Mouse (Mus musculus): ENCODE measurements around the gene Nacad. TPM values are rescaled to one million over a fixed set of nuclear protein-coding genes. Genes with fewer than 3 reads are reported as not detected.

The Nacad gene
- polyA plus RNA-seq, 1 experiment = 134 TPM

DNA sequence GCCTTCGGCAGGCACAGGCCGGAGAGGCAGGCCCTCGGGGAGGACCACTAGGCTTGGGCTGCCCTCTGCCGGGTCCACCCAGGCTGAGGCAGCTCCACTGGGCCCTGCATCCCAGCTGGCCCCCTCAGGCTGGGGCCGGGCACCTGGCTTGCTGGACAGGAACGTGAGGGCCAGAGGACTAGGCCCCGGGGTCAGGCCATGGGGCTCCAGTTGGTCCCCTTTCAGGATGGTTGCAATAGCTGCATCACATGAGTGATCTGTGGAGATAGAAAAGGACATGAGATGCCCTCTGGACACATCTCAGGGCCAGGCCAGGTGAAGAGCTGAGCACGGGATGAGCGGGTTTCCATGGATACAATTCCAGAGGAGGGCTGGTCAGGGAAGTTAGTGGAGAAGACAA is 3.2 kb downstream of the Nacad start:
- no peak for DNase-seq (ENCODE audit: low read depth)
- TF ChIP-seq CTCF (IDR thresholded peaks at IDR 0.05; ENCODE audit: borderline replicate concordance, extremely low read depth, insufficient read depth, insufficient read length) (no peak), POLR2A (IDR thresholded peaks at IDR 0.05; ENCODE audit: borderline replicate concordance, extremely low read depth, insufficient read depth, insufficient read length, poor library complexity, severe bottlenecking) (no peak)

DNA sequence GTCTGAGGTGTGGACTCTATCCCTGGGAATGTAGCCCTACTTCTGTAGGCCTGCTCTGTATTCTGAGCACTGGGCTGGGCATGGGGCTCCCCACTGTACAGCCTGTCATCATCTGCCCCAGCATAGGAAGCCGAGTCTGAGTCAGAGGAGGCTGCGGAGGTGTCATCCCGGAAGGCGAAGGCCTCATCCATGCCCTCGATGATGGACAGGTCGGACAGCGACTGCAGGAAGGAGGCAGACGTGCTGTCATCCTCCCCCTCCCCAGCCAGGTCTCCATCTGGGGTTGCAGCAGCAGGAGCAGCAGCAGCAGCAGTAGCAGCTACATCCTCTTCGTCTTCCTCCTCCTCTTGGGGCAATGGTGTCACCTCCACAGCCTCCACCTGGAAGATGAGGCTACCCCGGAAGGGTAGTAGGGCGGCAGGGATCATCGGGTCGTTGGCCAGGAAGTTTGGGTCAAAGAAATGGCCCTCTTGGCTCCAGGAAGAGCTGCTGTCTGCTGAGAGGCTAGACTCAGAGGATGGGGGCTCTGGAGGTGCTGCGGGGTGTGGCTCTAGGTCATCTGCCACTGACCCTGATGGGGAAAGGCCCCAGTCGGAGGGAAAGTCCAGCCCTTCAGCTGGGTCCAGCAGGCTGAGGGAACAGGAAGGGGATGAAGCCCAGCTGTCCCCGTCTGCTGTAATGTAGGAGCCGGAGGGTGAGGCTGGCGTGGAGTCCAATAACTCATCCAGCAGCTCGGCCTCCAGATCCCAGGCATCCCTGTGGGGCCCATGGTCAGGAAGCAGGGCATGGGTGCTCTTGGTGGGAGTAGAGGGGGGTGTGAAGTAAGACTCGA is 4.0 kb downstream of the Nacad start:
- no peak for DNase-seq (ENCODE audit: low read depth)

DNA sequence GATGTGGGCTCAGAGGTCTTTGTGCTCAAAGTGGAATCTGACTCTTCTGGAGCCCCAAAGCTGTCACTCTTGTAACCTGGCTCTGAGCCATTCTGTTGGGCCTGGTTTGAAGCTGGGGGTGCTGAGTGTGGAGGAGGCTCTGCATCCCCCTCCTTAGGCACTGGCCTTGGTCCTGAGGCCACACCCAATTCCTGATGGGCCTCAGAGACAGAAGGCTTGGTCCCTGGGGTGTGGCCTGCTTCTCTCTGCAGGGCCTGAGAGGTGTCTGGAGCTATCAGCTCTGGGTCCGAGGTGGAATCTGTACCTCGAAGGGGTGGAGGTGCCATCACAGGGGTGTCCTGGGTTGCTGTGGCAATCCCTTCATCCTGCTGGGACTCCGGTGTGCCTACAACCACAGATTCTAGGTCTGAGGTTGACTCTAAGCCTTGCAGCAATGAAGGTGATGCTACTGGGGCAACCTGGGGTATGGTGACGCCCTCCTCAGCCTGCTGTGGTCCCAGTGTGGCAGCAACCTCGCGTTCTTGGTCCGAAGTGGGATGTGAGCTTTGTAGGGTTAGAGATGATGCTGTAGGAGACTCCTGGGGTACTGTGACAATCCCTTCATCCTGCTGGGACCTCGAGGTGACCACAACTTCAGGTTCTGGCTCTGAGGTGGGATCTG is 5.4 kb downstream of the Nacad start:
- TF ChIP-seq CTCF (IDR thresholded peaks at IDR 0.05; ENCODE audit: borderline replicate concordance, extremely low read depth, insufficient read depth, insufficient read length) = no peak
- no peak for TF ChIP-seq POLR2A (IDR thresholded peaks at IDR 0.05; ENCODE audit: borderline replicate concordance, extremely low read depth, insufficient read depth, insufficient read length, poor library complexity, severe bottlenecking)
- DNase-seq (ENCODE audit: low read depth) = no peak

More for the DNA sequence above, 4.0 kb downstream of the Nacad start:
- TF ChIP-seq POLR2A (IDR thresholded peaks at IDR 0.05; ENCODE audit: borderline replicate concordance, extremely low read depth, insufficient read depth, insufficient read length, poor library complexity, severe bottlenecking) (no peak), CTCF (IDR thresholded peaks at IDR 0.05; ENCODE audit: borderline replicate concordance, extremely low read depth, insufficient read depth, insufficient read length) (no peak)

DNA sequence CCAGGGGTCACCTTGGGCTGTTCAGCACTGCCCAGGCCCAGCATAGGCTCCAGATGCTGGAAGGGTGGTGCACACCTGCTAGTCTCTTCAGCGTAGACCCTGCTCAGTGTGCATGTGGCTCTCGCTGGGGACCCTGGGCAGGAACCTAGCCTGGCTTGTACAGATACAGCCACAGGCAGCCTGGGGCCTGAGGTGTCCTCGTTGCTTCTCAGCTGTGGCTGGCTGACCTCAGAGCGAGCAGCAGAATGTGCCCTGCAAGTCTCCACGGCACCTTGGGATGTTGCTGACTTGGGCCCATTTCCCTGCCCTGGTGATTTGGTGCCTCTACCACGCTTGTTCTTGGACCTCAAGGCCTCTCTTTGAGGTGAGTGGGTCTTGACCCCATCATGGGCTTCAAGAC is 6.0 kb downstream of the Nacad start:
- no peak for DNase-seq (ENCODE audit: low read depth)
- TF ChIP-seq POLR2A (IDR thresholded peaks at IDR 0.05; ENCODE audit: borderline replicate concordance, extremely low read depth, insufficient read depth, insufficient read length, poor library complexity, severe bottlenecking) (no peak), CTCF (IDR thresholded peaks at IDR 0.05; ENCODE audit: borderline replicate concordance, extremely low read depth, insufficient read depth, insufficient read length) (no peak)

DNA sequence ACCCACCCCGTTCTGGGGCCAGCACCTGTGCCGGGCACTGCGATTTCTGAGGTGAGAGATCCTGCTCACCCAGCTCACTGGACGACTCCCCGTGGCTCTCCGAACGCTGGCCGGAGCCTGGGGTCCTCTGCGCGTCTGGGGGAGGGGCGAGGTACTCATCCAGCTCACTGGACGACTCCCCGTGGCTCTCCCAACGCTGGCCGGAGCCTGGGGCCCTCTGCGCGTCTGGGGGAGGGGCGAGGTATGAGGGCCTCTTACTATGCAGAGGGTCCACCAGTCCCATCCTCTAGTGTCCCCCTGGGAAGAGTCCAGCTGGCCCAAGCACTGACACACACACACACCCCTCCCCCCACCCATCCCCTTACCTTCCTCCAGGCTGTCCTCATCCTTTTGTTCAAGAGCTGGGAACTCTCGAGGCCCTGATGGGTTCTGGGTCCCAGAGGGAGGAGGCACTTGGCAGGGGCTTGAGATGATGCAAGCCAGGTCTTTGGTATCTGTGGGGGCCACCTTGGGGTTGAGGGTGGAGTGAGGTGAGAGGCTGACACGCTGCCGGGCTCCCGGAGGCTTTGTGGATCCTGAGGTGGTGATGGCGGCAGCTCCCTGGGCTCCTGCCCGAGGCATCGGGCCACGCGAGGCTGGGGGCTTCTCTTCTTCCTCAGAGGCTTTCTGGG is 6.7 kb downstream of the Nacad start:
- TF ChIP-seq CTCF (IDR thresholded peaks at IDR 0.05; ENCODE audit: borderline replicate concordance, extremely low read depth, insufficient read depth, insufficient read length) (no peak), POLR2A (IDR thresholded peaks at IDR 0.05; ENCODE audit: borderline replicate concordance, extremely low read depth, insufficient read depth, insufficient read length, poor library complexity, severe bottlenecking) (no peak)
- peak; percentile 49 for DNase-seq (ENCODE audit: low read depth)

DNA sequence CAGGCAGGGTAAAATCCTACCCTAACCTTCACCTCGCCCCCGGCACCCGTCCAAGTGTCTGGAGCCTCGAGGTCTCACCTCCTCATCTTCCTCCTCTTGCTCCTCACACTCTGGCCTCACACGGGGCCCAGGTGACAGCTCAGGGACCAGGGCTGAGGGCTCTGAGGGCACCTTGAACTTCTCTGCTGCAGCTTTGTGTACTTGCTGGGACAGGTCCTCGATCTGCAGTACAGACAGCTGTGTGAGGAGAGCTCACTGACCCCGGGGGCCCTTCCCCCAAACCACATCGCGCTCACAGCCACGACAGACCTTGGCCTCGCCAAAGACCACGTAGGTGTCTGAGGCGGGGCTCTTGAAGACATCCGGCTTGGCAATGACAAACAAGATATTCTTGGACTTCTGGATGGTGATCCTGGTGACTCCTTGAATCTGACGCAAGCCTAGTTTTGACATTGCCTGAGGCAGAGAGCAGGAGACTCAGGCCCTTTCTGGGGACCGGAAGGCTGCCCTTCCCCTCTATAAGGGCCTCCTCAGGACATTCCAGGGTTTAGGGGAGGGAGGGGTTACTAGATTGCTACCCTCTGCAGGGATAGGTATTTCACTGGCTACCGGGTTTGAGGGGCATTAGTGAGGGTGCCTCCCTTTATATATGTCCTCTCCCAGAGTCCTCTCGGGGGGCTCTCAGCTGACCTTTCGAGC is 7.5 kb downstream of the Nacad start:
- TF ChIP-seq CTCF (IDR thresholded peaks at IDR 0.05; ENCODE audit: borderline replicate concordance, extremely low read depth, insufficient read depth, insufficient read length) (no peak), POLR2A (IDR thresholded peaks at IDR 0.05; ENCODE audit: borderline replicate concordance, extremely low read depth, insufficient read depth, insufficient read length, poor library complexity, severe bottlenecking) (no peak)
- DNase-seq (ENCODE audit: low read depth) = peak; percentile 13

DNA sequence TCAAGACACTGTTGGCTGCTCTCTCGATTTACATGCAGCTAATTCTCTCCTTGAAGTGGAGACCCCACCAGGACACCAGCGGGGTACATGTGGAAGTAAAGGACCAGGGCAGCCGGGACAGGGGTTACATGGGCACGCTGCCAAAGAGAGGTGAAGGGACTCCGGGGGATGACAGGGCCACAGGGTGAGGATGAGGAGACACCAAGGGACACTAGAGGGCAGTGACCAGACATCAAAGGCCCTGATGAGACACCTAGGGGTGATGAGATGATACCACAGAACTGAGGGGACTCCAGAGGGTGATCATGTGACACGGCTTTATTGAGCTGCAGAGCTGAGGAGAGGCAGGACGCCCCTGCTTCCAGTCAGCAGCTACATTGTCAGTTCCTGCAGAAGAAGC is 8.3 kb downstream of the Nacad start:
- peak; percentile 30 for DNase-seq (ENCODE audit: low read depth)

GRCm38 (mm10) chr11:6596616-6597015 is 9.2 kb downstream of the Nacad start:
- TF ChIP-seq POLR2A (IDR thresholded peaks at IDR 0.05; ENCODE audit: borderline replicate concordance, extremely low read depth, insufficient read depth, insufficient read length, poor library complexity, severe bottlenecking) = no peak
- no peak for TF ChIP-seq CTCF (IDR thresholded peaks at IDR 0.05; ENCODE audit: borderline replicate concordance, extremely low read depth, insufficient read depth, insufficient read length)
- no peak for DNase-seq (ENCODE audit: low read depth)

More for the DNA sequence above, 8.3 kb downstream of the Nacad start:
- TF ChIP-seq CTCF (IDR thresholded peaks at IDR 0.05; ENCODE audit: borderline replicate concordance, extremely low read depth, insufficient read depth, insufficient read length) (0 out of 2 replicates have a peak, but pooled peaks have one; percentile 6), POLR2A (IDR thresholded peaks at IDR 0.05; ENCODE audit: borderline replicate concordance, extremely low read depth, insufficient read depth, insufficient read length, poor library complexity, severe bottlenecking) (no peak)

DNA sequence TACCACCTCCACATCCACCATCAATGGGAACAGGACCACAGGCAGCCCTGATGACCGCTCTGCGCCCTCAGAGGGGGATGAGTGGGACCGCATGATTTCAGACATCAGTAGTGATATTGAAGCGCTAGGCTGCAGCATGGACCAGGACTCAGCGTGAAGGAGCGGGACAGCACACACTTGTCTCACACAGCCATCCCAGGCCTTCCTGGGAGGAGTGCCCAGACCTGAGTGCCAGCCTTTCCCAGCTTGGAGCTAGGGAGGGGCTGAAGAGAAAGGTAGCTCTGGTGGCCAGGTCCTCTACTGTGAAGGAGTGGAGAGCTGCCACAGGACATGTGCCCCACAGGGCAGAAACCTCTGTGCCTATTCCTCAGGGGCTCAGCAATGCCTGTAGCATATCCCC is 9.6 kb downstream of the Nacad start:
- TF ChIP-seq POLR2A (IDR thresholded peaks at IDR 0.05; ENCODE audit: borderline replicate concordance, extremely low read depth, insufficient read depth, insufficient read length, poor library complexity, severe bottlenecking) = no peak
- DNase-seq (ENCODE audit: low read depth) = no peak

- no peak for TF ChIP-seq CTCF (IDR thresholded peaks at IDR 0.05; ENCODE audit: borderline replicate concordance, extremely low read depth, insufficient read depth, insufficient read length)
- DNase-seq (ENCODE audit: low read depth) = no peak
These were observed 10.5 kb downstream of the Nacad start for GRCm38 (mm10) chr11:6595339-6595738.

GRCm38 (mm10) chr11:6594845-6595244 is 11.0 kb downstream of the Nacad start:
- DNase-seq (ENCODE audit: low read depth) = no peak
- TF ChIP-seq CTCF (IDR thresholded peaks at IDR 0.05; ENCODE audit: borderline replicate concordance, extremely low read depth, insufficient read depth, insufficient read length) = no peak
- no peak for TF ChIP-seq POLR2A (IDR thresholded peaks at IDR 0.05; ENCODE audit: borderline replicate concordance, extremely low read depth, insufficient read depth, insufficient read length, poor library complexity, severe bottlenecking)

All from brain, embryonic 14.5 days (tissue).